Mouse (Mus musculus): ENCODE results near the gene Gm21885. TPM values are rescaled to one million over a fixed set of nuclear protein-coding genes. Genes with fewer than 3 reads are reported as not detected.

Gene Gm21885
- polyA plus RNA-seq, 1 experiment from 2014 or later, result 0.68 TPM

DNA sequence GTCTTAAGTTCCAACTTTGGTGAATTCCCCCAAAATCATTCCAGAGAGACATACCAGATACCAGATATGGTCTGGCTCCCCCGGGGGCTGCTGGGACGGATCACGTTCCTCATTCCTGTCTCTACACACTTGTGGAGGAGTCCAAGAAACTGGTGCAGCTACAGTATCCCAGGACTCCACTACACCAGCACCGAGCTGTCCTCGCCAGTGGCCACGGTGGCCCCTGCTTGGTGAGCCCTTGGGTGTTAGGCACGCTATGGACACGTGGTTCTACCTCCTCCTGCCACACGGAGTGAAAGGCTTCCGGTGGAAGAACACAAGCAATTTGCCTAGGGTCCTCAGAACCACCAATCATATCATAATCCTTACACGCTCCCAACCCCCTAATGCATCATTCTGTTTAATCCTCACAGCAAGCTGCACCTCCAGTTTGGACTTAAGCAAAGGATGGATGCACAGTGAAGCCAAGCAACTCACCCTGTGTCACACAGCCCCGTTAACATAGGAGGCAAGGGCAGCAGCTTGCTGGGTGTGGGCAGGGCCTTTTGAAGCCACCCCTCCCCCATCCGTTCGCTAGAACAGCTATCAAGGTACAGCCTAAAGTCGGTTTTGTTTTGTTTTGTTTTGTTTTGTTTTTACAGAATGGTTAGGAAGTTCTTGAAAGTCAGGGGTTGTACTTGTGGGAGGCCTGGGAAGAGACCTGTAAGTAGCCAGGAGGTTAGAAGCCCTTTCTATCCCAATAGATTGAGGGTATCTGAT, 38.1 kb upstream of the Gm21885 start:
- DNase-seq (ENCODE audit: low spot score) (peak; percentile 32), ATAC-seq (ENCODE audit: low FRiP score) (no peak)
- 0 out of 2 replicates have a peak overlapping the region, but pooled peaks have one; percentile 15 for H3K4me3 ChIP-seq (ENCODE audit: low read depth, low read length)
- peak overlapping the region; percentile 47 for H3K27ac ChIP-seq (ENCODE audit: low read depth, low read length)
- no peaks in the 10 kb centered on the region for H3K9me3 ChIP-seq (ENCODE audit: control insufficient read depth, low read length)
- 41% methylated on average over 15 of the region's 15 CpGs for WGBS
- H3K9ac ChIP-seq (ENCODE audit: low read depth, low read length), result peak overlapping the region; percentile 42; the same call in 1 of the 2 replicates
- H3K36me3 ChIP-seq (ENCODE audit: control insufficient read depth, insufficient read depth, low read length), result no peaks in the 10 kb centered on the region
- no peaks in the 10 kb centered on the region for H3K27me3 ChIP-seq (ENCODE audit: control insufficient read depth, insufficient read depth, low read length)
- peak overlapping the region; percentile 39 for H3K4me2 ChIP-seq (replicated peaks; ENCODE audit: low read depth, low read length)
- H3K4me1 ChIP-seq (replicated peaks; ENCODE audit: control insufficient read depth, insufficient read depth, low read length), result peaks cover 12% of the 10 kb centered on the region

DNA sequence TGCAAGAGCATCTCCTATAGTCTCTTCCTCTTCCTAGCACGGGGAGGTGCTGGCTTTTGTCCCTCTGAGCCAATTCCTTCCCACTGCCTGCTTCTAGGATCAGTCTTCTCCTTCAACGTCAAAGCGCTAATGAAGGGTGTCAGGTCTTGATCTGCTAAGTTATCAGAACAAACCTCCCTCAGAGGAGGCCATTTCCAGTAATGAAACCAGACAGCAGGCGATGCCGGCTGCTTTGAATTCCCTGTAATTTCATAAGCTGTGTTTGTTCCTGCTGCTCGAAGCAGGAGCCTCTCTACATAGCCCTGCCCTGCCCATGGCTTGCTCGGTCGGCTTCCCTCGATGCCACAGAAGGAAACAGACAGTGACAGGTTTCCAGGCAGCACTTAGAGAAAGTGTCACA, 37.3 kb upstream of the Gm21885 start:
- Histone ChIP-seq H3K4me1 (replicated peaks; ENCODE audit: control insufficient read depth, insufficient read depth, low read length) (peaks cover 12% of the 10 kb centered on the region), H3K9me3 (ENCODE audit: control insufficient read depth, low read length) (no peaks in the 10 kb centered on the region), H3K4me3 (ENCODE audit: low read depth, low read length) (no peak overlapping the region), H3K36me3 (ENCODE audit: control insufficient read depth, insufficient read depth, low read length) (no peaks in the 10 kb centered on the region), H3K27ac (ENCODE audit: low read depth, low read length) (no peak overlapping the region), H3K4me2 (replicated peaks; ENCODE audit: low read depth, low read length) (no peak overlapping the region), H3K9ac (ENCODE audit: low read depth, low read length) (no peak overlapping the region), H3K27me3 (ENCODE audit: control insufficient read depth, insufficient read depth, low read length) (no peaks in the 10 kb centered on the region)
- 65% methylated on average over 9 of the region's 9 CpGs for WGBS
- ATAC-seq (ENCODE audit: low FRiP score), result no peak
- DNase-seq (ENCODE audit: low spot score), result no peak

DNA sequence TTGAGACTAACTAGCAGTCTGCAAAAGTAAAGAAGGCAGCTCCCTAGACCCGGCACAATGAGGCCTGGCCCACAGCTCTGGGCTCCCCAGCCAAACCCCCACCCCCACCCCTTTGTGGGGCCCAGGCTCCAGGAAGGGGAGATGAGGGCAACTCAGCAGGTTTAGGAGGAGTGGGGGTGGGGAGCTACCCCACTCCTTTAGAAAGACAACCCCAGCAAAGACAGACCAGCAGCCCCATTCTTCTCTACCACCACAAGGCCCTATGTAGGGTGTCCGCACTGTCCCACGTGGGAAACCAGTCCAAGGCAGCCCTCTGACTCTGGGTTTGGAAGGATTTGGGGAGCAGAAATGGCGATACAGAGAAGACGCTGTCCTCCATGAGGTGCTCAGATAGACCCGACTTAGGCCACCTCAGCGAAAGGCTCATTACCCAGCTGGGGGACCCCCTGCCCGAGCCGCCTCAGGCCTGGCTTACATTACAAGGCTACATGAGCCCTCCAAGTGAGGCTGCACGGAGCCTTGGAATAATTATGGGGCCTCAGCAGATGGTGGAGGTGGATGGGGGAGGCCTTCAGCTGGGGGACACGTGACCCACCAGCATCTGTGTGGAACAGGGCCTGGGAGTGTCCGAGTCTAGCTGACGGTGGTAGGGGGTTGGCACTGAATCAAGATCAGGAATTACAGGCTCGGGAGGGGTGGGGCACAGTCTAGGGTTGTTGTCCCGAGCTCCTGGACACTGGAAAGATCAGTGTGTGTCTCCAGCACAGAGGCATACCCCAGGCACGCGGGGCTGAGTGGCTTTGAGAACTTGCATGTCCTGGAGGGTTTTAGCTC, 35.5 kb upstream of the Gm21885 start, which contains the start of gene Wfikkn2:
TSS of gene Wfikkn2 (minus strand) at position 51 of the 834 bp plus-strand sequence.
- Histone ChIP-seq H3K9ac (ENCODE audit: low read depth, low read length) (no peak within 1 kb of the TSS), H3K4me1 (replicated peaks; ENCODE audit: control insufficient read depth, insufficient read depth, low read length) (peaks cover 12% of the 10 kb centered on the region), H3K27me3 (ENCODE audit: control insufficient read depth, insufficient read depth, low read length) (no peaks in the 10 kb centered on the region), H3K36me3 (ENCODE audit: control insufficient read depth, insufficient read depth, low read length) (no peaks in the 10 kb centered on the region), H3K9me3 (ENCODE audit: control insufficient read depth, low read length) (no peaks in the 10 kb centered on the region), H3K4me3 (ENCODE audit: low read depth, low read length) (no peak within 1 kb of the TSS), H3K4me2 (replicated peaks; ENCODE audit: low read depth, low read length) (no peak within 1 kb of the TSS), H3K27ac (ENCODE audit: low read depth, low read length) (peak within 1 kb of the TSS; percentile 2; the same call in 1 of the 2 replicates)
- 54% methylated on average over 17 of the region's 17 CpGs for WGBS
- DNase-seq (ENCODE audit: low spot score) (peak; percentile 63), ATAC-seq (ENCODE audit: low FRiP score) (peak; percentile 81)

DNA sequence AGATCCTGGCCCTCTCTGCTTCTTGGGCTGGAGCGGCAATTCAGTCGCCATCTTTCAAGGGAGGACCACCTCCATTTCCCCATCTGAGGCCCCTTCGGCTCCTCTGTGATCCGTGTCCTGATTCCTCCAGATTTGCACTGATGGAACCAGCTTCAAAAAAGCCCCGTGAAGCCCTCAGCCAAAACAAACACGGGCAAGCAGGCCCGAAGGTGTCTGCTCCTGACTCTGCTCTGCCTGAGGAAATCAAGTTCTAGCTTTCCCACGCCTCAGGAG, 34.9 kb upstream of the Gm21885 start:
- ATAC-seq (ENCODE audit: low FRiP score), result 0 out of 2 replicates have a peak, but pooled peaks have one; percentile 3
- H3K4me3 ChIP-seq (ENCODE audit: low read depth, low read length), result no peak overlapping the region
- H3K27ac ChIP-seq (ENCODE audit: low read depth, low read length), result peak overlapping the region; percentile 2; the same call in 1 of the 2 replicates
- WGBS, result 65% methylated on average over 8 of the region's 8 CpGs
- H3K9ac ChIP-seq (ENCODE audit: low read depth, low read length), result no peak overlapping the region
- no peaks in the 10 kb centered on the region for H3K36me3 ChIP-seq (ENCODE audit: control insufficient read depth, insufficient read depth, low read length)
- no peak overlapping the region for H3K4me2 ChIP-seq (replicated peaks; ENCODE audit: low read depth, low read length)
- no peaks in the 10 kb centered on the region for H3K27me3 ChIP-seq (ENCODE audit: control insufficient read depth, insufficient read depth, low read length)
- H3K9me3 ChIP-seq (ENCODE audit: control insufficient read depth, low read length), result no peaks in the 10 kb centered on the region
- H3K4me1 ChIP-seq (replicated peaks; ENCODE audit: control insufficient read depth, insufficient read depth, low read length), result peaks cover 12% of the 10 kb centered on the region
- DNase-seq (ENCODE audit: low spot score), result no peak

DNA sequence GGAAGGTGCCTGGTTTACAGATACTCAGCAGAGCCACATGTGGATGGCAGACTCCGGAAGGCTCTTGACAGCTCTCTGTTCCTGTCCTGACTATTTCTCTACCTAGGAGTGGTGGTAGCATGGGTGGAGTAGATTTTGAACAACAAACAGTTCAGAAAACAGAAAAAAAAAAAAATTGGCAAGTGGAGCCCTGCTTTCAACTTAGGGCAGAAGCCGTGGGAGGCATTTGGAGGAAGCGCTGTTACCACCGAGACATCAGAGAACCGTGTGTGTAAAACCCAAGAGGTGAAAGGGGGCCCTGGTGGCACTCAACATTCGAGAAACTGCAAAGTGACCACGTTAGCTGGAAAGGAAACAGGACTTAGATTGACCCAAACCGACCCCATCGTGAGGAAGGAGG, 28.5 kb upstream of the Gm21885 start:
- 79% methylated on average over 9 of the region's 9 CpGs for WGBS
- Histone ChIP-seq H3K27ac (ENCODE audit: low read depth, low read length) (no peak overlapping the region), H3K4me1 (replicated peaks; ENCODE audit: control insufficient read depth, insufficient read depth, low read length) (no peaks in the 10 kb centered on the region), H3K27me3 (ENCODE audit: control insufficient read depth, insufficient read depth, low read length) (no peaks in the 10 kb centered on the region), H3K36me3 (ENCODE audit: control insufficient read depth, insufficient read depth, low read length) (no peaks in the 10 kb centered on the region), H3K9me3 (ENCODE audit: control insufficient read depth, low read length) (no peaks in the 10 kb centered on the region), H3K9ac (ENCODE audit: low read depth, low read length) (no peak overlapping the region), H3K4me3 (ENCODE audit: low read depth, low read length) (no peak overlapping the region), H3K4me2 (replicated peaks; ENCODE audit: low read depth, low read length) (no peak overlapping the region)
- no peak for ATAC-seq (ENCODE audit: low FRiP score)
- DNase-seq (ENCODE audit: low spot score), result no peak

DNA sequence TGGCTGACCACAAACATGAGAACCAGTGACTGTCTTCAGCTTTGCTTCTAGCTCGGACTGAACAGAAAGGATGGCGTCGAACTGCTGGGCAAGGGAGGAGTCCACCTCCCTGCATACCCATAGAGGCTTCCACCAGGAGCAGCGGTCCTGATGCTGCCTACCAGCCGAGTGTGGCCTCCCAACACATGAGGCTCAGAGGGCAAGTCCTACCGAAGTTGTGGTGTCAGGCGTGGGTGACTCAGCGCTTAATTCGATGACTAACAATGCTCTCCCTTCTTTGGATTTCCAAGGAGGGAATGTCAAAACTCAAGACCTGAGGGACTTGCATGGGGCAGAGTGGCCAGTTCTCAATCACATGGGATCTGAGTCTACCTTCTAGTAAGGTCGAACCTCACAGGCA, 28.0 kb upstream of the Gm21885 start:
- H3K4me1 ChIP-seq (replicated peaks; ENCODE audit: control insufficient read depth, insufficient read depth, low read length), result no peaks in the 10 kb centered on the region
- no peaks in the 10 kb centered on the region for H3K36me3 ChIP-seq (ENCODE audit: control insufficient read depth, insufficient read depth, low read length)
- H3K9me3 ChIP-seq (ENCODE audit: control insufficient read depth, low read length), result no peaks in the 10 kb centered on the region
- no peak overlapping the region for H3K4me3 ChIP-seq (ENCODE audit: low read depth, low read length)
- H3K4me2 ChIP-seq (replicated peaks; ENCODE audit: low read depth, low read length), result no peak overlapping the region
- DNase-seq (ENCODE audit: low spot score), result no peak
- no peaks in the 10 kb centered on the region for H3K27me3 ChIP-seq (ENCODE audit: control insufficient read depth, insufficient read depth, low read length)
- no peak for ATAC-seq (ENCODE audit: low FRiP score)
- H3K9ac ChIP-seq (ENCODE audit: low read depth, low read length), result no peak overlapping the region
- WGBS, result 87% methylated on average over 10 of the region's 10 CpGs
- H3K27ac ChIP-seq (ENCODE audit: low read depth, low read length), result no peak overlapping the region

DNA sequence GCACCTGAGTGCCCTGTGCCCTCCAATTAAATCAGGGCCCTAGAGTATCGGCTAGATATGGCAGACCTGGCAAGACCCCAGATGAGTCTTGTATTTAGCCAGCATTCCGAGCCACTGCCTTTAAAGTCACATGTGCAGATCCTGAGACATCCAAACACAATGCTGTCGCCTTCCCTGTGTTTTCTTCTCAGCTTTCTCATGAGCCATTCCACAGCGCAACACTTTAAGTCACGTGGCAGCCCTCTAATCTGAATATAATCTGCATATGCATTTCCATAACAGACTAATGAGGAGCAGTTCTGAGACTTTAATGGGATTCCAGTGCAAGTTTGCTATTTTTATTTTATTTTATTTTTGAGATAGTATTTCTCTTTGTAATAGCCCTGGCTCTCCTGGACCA, 25.9 kb upstream of the Gm21885 start:
- DNase-seq (ENCODE audit: low spot score), result no peak
- no peaks in the 10 kb centered on the region for H3K27me3 ChIP-seq (ENCODE audit: control insufficient read depth, insufficient read depth, low read length)
- ATAC-seq (ENCODE audit: low FRiP score), result no peak
- H3K9ac ChIP-seq (ENCODE audit: low read depth, low read length), result no peak overlapping the region
- no peak overlapping the region for H3K4me3 ChIP-seq (ENCODE audit: low read depth, low read length)
- H3K36me3 ChIP-seq (ENCODE audit: control insufficient read depth, insufficient read depth, low read length), result no peaks in the 10 kb centered on the region
- H3K4me1 ChIP-seq (replicated peaks; ENCODE audit: control insufficient read depth, insufficient read depth, low read length), result no peaks in the 10 kb centered on the region
- H3K27ac ChIP-seq (ENCODE audit: low read depth, low read length), result no peak overlapping the region
- no peaks in the 10 kb centered on the region for H3K9me3 ChIP-seq (ENCODE audit: control insufficient read depth, low read length)
- 75% methylated on average over 5 of the region's 5 CpGs for WGBS
- H3K4me2 ChIP-seq (replicated peaks; ENCODE audit: low read depth, low read length), result no peak overlapping the region

DNA sequence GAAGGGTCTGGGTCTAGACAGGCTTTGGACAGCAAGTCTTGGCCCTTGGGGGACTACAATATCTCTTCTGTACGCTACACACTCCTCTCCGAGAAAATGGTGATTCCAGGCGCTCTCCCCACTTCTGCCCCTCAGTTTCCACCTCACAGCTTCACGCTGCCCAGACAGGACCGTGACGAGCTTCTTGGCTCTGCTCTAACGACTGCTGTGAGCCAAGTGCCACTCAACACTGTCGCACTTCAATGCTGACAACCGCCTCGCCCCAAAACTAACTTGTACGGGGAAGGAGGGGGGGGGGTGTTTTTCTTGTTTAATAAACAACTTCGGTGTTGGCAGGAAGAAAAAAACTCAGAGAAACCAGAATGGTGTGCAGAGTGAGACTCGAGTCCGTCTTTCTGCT, 23.7 kb upstream of the Gm21885 start:
- Histone ChIP-seq H3K27me3 (ENCODE audit: control insufficient read depth, insufficient read depth, low read length) (no peaks in the 10 kb centered on the region), H3K36me3 (ENCODE audit: control insufficient read depth, insufficient read depth, low read length) (no peaks in the 10 kb centered on the region), H3K4me3 (ENCODE audit: low read depth, low read length) (no peak overlapping the region), H3K9ac (ENCODE audit: low read depth, low read length) (no peak overlapping the region), H3K4me2 (replicated peaks; ENCODE audit: low read depth, low read length) (no peak overlapping the region), H3K9me3 (ENCODE audit: control insufficient read depth, low read length) (no peaks in the 10 kb centered on the region), H3K4me1 (replicated peaks; ENCODE audit: control insufficient read depth, insufficient read depth, low read length) (no peaks in the 10 kb centered on the region), H3K27ac (ENCODE audit: low read depth, low read length) (no peak overlapping the region)
- DNase-seq (ENCODE audit: low spot score), result no peak
- no peak for ATAC-seq (ENCODE audit: low FRiP score)
- 80% methylated on average over 14 of the region's 14 CpGs for WGBS
